Mouse (Mus musculus) ES-E14 (cell line): ENCODE results near the gene Rai14.

ENCODE experiments used
- CHD2 ChIP-seq: IDR thresholded peaks from 2 replicates; pipeline ENCODE4 v1.6.1; 2014; ENCODE audit warnings: mild to moderate bottlenecking, low read depth, low read length, inconsistent platforms
- MAFK ChIP-seq: IDR thresholded peaks from 2 replicates; pipeline ENCODE4 v1.6.1; 2014; ENCODE audit warnings: mild to moderate bottlenecking, low read depth, low read length, inconsistent platforms; ENCODE audit not compliant: insufficient read depth
- ZC3H11A ChIP-seq: IDR thresholded peaks from 2 replicates; pipeline ENCODE4 v1.6.1; 2012; ENCODE audit warnings: low read depth, mild to moderate bottlenecking, inconsistent platforms, low read length, borderline replicate concordance

DNA sequence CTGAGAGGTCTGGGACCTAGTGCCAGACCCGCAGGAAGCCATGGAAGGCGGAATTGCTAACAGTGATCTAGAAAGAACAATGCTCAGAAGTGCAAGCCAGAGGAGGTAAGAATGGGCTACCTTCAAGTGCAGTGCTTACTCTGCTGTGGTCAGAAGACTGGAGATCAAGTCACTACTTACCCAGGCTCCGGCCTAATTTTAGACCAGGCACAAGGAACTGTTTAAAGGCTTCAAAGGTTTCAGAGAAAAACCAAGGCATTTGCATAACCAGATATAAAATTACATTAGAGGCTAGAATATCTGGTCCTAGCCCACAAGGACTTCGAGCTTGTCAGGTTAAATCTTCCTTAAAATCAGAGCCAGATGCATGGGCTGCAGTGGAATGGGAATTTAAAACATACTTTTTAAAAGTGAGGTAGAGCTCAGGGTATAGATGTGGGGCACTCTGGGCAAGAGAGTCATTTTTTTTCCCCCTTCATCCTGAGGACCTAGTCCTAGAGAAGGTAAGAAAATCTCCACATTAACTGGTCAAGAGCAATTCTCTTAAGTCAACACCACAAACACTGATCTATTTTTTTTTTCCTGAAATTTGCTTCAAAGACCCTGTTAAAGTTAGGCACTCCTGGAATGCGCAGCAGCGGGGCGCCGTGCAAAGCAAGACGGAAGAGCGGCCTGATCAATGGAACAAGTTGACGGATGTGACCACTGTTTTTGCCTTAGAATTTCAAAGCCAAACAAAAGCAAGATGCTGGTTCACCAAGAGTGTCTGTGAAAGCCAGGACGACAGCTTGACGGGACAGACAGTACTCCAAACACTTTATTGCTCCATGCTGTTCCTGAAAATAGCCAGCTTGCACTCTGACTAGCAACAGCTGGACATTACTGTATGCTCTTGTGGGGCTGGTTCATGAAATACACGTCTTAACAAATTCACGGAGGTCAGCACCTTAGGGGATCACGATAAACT lies 115.9 kb downstream of the Rai14 start:
- TF ChIP-seq MAFK = no peak
- no peak for TF ChIP-seq ZC3H11A
- TF ChIP-seq CHD2 = no peak
